Mouse (Mus musculus) midbrain, postnatal 0 days (tissue): ENCODE data around the gene Gm10964. TPM values are rescaled to one million over a fixed set of nuclear protein-coding genes. Genes with fewer than 3 reads are reported as not detected.
"Not testable (repeated sequence)": the region's sequence is repeated elsewhere in the genome, so short reads cannot be mapped to it uniquely, and the experiment has no call there.

ENCODE experiments used
- ATAC-seq: fragments of 200-750 bp; cut with Nextera tagmentation; 2 replicates; pipeline ENCODE4 v1.8.0; 2017; ENCODE audit warnings: moderate number of reproducible peaks, mild to moderate bottlenecking, moderate TSS enrichment, moderate library complexity; ENCODE audit not compliant: low FRiP score
- DNase-seq: peaks from one replicate; pipeline ENCODE4 v3.0.0-alpha.2; 2015; ENCODE audit warnings: low spot score
- H3K27ac ChIP-seq: fragments of 300-500 bp; sonication (generic); 2 replicates; pipeline ENCODE4 v1.5.1; 2014; ENCODE audit warnings: low read depth, mild to moderate bottlenecking, low read length, mixed read lengths
- H3K27me3 ChIP-seq: fragments of 300-500 bp; sonication (generic); 2 replicates; pipeline ENCODE4 v1.6.1; 2014; ENCODE audit warnings: low read length, control low read depth, mixed read lengths; ENCODE audit not compliant: insufficient read depth
- H3K36me3 ChIP-seq: fragments of 300-500 bp; sonication (generic); 2 replicates; pipeline ENCODE4 v1.6.1; 2014; ENCODE audit warnings: low read length, control low read depth, mixed read lengths; ENCODE audit not compliant: insufficient read depth
- H3K4me1 ChIP-seq: fragments of 300-500 bp; sonication (generic); 2 replicates; pipeline ENCODE4 v1.6.1; 2014; ENCODE audit warnings: mild to moderate bottlenecking, control low read depth, antibody characterized with exemption, low read length, mixed read lengths; ENCODE audit not compliant: insufficient read depth
- H3K4me2 ChIP-seq: fragments of 300-500 bp; sonication (generic); 2 replicates; pipeline ENCODE4 v1.6.1; 2014; ENCODE audit warnings: low read depth, mild to moderate bottlenecking, low read length, mixed read lengths; ENCODE audit not compliant: poor library complexity, severe bottlenecking
- H3K4me3 ChIP-seq: fragments of 300-500 bp; sonication (generic); 2 replicates; pipeline ENCODE4 v1.5.1; 2014; ENCODE audit warnings: low read depth, mild to moderate bottlenecking, low read length, moderate library complexity
- H3K9ac ChIP-seq: fragments of 300-500 bp; sonication (generic); replicated peaks from 2 replicates; pipeline ENCODE4 v1.6.1; 2014; ENCODE audit warnings: mild to moderate bottlenecking, low read length, moderate library complexity, mixed read lengths; ENCODE audit not compliant: poor library complexity, severe bottlenecking
- H3K9me3 ChIP-seq: fragments of 300-500 bp; sonication (generic); 2 replicates; pipeline ENCODE4 v1.6.1; 2016; ENCODE audit warnings: low read length, control low read depth
- CTCF ChIP-seq: IDR thresholded peaks from 2 replicates; pipeline ENCODE4 v1.5.1; 2016; ENCODE audit warnings: antibody characterized with exemption, mild to moderate bottlenecking
- WGBS: fragments of 180-500 bp; shearing (Covaris S2); extraction: QIAGEN DNeasy Blood & Tissue Kit; methylation state at CpG from one replicate; pipeline ENCODE4 v1.1.7; 2014; 5-methylcytosine and 5-hydroxymethylcytosine counted together
- polyA plus RNA-seq: library from polyadenylated mRNA; unstranded; fragments of >200 nt; fragmentation: Nextera tagmentation; extraction: Ambion mirVana; gene quantifications from 2 replicates; pipeline ENCODE4 v1.2.1, GENCODE M21; 2015
- total RNA-seq: library from RNA; depleted of rRNA; stranded (reverse); fragments of >200 nt; gene quantifications from 2 replicates; pipeline ENCODE4 v1.2.3, GENCODE M21; 2014

Gm10964 gene
- total and polyA plus RNA-seq, 2 experiments from 2014 or later, result not detected

- H3K4me3 ChIP-seq, result peak overlapping the region; percentile 77; the same call in 1 of the 2 replicates
- no peaks in the 10 kb centered on the region for H3K27me3 ChIP-seq
- no peak for TF ChIP-seq CTCF
- no peak overlapping the region for H3K9ac ChIP-seq
- H3K9me3 ChIP-seq, result no peaks in the 10 kb centered on the region
- ATAC-seq, result no peak
- WGBS, result 87% methylated on average over 7 of the region's 7 CpGs
- H3K4me1 ChIP-seq, result peaks cover 9% of the 10 kb centered on the region; the same call in 1 of the 2 replicates
- H3K27ac ChIP-seq, result no peak overlapping the region
- DNase-seq, result no peak
- H3K4me2 ChIP-seq, result peak overlapping the region; percentile 62
- H3K36me3 ChIP-seq, result no peaks in the 10 kb centered on the region
These were observed 49.9 kb downstream of the Gm10964 start for GRCm38 (mm10) chr3:103789096-103789495.

GRCm38 (mm10) chr3:103789891-103790345 lies 50.8 kb downstream of the Gm10964 start:
- ATAC-seq, result no peak
- peak overlapping the region; percentile 62 for H3K4me2 ChIP-seq
- peak; percentile 33 for DNase-seq
- H3K27me3 ChIP-seq, result no peaks in the 10 kb centered on the region
- H3K36me3 ChIP-seq, result no peaks in the 10 kb centered on the region
- no peak for TF ChIP-seq CTCF
- H3K9ac ChIP-seq, result peak overlapping the region; percentile 89; the same call in 1 of the 2 replicates
- no peaks in the 10 kb centered on the region for H3K9me3 ChIP-seq
- peaks cover 9% of the 10 kb centered on the region; the same call in 1 of the 2 replicates for H3K4me1 ChIP-seq
- peak overlapping the region; percentile 77 for H3K4me3 ChIP-seq
- 4% methylated on average over 14 of the region's 14 CpGs for WGBS
- peak overlapping the region; percentile 93; the same call in 1 of the 2 replicates for H3K27ac ChIP-seq

GRCm38 (mm10) chr3:103790346-103791145 lies 51.4 kb downstream of the Gm10964 start:
- peak; percentile 82 for ATAC-seq
- H3K36me3 ChIP-seq, result no peaks in the 10 kb centered on the region
- under 1% methylated on average over 37 of the region's 61 CpGs for WGBS
- no peaks in the 10 kb centered on the region for H3K27me3 ChIP-seq
- peak overlapping the region; percentile 93 for H3K27ac ChIP-seq
- DNase-seq, result peak; percentile 19
- peak overlapping the region; percentile 77 for H3K4me3 ChIP-seq
- H3K4me1 ChIP-seq, result peaks cover 9% of the 10 kb centered on the region; the same call in 1 of the 2 replicates
- TF ChIP-seq CTCF, result no peak
- peak overlapping the region; percentile 89 for H3K9ac ChIP-seq
- peak overlapping the region; percentile 62 for H3K4me2 ChIP-seq
- H3K9me3 ChIP-seq, result no peaks in the 10 kb centered on the region

- DNase-seq (peak; percentile 95), ATAC-seq (peak; percentile 98)
- no peaks in the 10 kb centered on the region for H3K36me3 ChIP-seq
- H3K9ac ChIP-seq, result peak within 1 kb of the TSS; percentile 89
- peak within 1 kb of the TSS; percentile 62 for H3K4me2 ChIP-seq
- 10% methylated on average over 45 of the region's 49 CpGs for WGBS
- peak within 1 kb of the TSS; percentile 77 for H3K4me3 ChIP-seq
- peaks cover 9% of the 10 kb centered on the region; the same call in 1 of the 2 replicates for H3K4me1 ChIP-seq
- no peaks in the 10 kb centered on the region for H3K9me3 ChIP-seq
- H3K27ac ChIP-seq, result peak within 1 kb of the TSS; percentile 93
- no peaks in the 10 kb centered on the region for H3K27me3 ChIP-seq
- TF ChIP-seq CTCF, result peak; percentile 29
These were observed 52.3 kb downstream of the Gm10964 start, which contains the start of gene Hipk1 for GRCm38 (mm10) chr3:103791230-103792110. Gene Hipk1, minus strand, starts transcription at chr3:103791563.

- H3K27me3 ChIP-seq, H3K36me3 ChIP-seq, ATAC-seq, DNase-seq, H3K9ac ChIP-seq, H3K9me3 ChIP-seq, H3K4me1 ChIP-seq: not testable (repeated sequence)
- Histone ChIP-seq H3K4me3 (peak overlapping the region; percentile 77), H3K4me2 (peak overlapping the region; percentile 62), H3K27ac (peak overlapping the region; percentile 93; the same call in 1 of the 2 replicates)
- WGBS, result 68% methylated on average over 5 of the region's 5 CpGs
These were observed 52.9 kb downstream of the Gm10964 start for GRCm38 (mm10) chr3:103792111-103792406.
